Mouse (Mus musculus): ENCODE data around the gene Bri3.

- TF ChIP-seq CTCF (IDR thresholded peaks at IDR 0.05; ENCODE audit: extremely low read depth, insufficient read depth, low read length) (no peak), POLR2A (IDR thresholded peaks at IDR 0.05; ENCODE audit: extremely low read depth, insufficient read depth, low read length) (no peak)
These were observed 183.6 kb downstream of the Bri3 start for GRCm38 (mm10) chr5:144427861-144428260.
